Mouse (Mus musculus) embryonic fibroblast, embryonic 13.5 days (primary cell): ENCODE data around the gene Pafah2.

Experiments
- CTCF ChIP-seq: IDR thresholded peaks from 2 replicates; pipeline ENCODE4 v1.5.1; 2011; ENCODE audit warnings: mild to moderate bottlenecking, control low read depth, low read length, moderate library complexity, borderline replicate concordance; ENCODE audit not compliant: insufficient read depth
- POLR2A ChIP-seq: IDR thresholded peaks from 2 replicates; pipeline ENCODE4 v1.6.1; 2011; ENCODE audit warnings: low read depth, mild to moderate bottlenecking, control low read depth, low read length, moderate library complexity

- TF ChIP-seq POLR2A (no peak), CTCF (no peak)
Measured at GRCm38 (mm10) chr4:134466381-134467262, 70.5 kb downstream of the Pafah2 start.
